Mouse (Mus musculus): ENCODE measurements at regions not wholly inside any gene's neighbourhood (a gene's known extent, or its start where the extent isn't known, plus 50 kb on each side); places are given as distances from the start of the nearest gene placed in this dataset.

DNA sequence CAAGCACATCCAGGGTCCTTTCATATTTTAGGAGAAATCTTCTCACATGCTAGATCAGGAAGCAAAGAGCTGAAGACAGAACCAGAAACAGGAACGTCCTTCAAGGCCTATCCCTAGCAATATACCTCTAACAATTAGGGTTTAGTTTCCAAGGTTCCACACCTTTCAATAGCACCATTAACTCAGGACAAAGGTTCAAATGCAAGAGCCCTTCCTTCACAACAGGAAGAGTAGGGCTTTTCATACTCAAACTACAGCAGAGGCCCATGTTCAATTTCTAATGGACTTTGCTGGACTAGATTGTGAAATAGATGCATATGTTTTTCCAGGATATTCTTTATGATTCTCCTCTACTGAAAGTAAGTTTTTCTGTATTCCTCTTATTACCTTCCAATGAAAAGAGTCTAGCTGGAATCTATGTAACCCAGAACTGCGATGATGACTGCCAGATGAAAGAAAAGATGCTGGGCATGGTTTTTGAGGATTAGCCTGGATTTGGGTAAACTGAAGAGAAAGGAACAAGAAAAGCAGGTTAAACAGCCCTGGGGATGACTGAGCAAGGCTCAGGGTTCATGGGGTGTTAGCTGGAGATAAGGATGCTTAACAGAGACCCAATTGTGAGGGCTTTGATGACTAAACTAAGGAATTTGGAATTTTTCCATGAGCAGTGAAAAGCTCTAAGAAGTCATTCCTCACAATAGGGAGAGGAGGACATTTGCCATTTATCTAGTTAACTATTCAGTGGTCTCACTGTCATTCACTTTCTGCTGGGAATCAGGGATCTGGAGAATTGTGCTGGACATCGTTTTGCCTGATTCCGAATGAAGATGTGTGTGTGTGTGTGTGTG lies 215.9 kb downstream of the Klf6 start:
- Histone ChIP-seq H3K27ac (ENCODE audit: control insufficient read depth, low read depth, low read length) (no peak overlapping the region), H3K79me2 (ENCODE audit: control insufficient read depth, insufficient read depth, low read length, poor library complexity) (no peaks in the 10 kb centered on the region), H3K4me1 (ENCODE audit: control insufficient read depth in 1 of 2, insufficient read depth in 2 of 2, low read length in 2 of 2) (no peaks in the 10 kb centered on the region), H3K4me3 (ENCODE audit: control insufficient read depth in 1 of 2, insufficient read depth in 1 of 2, low read depth in 2 of 2, low read length in 2 of 2) (no peak overlapping the region), H3K36me3 (ENCODE audit: control insufficient read depth in 1 of 2, insufficient read depth in 2 of 2, low read length in 2 of 2) (no peaks in the 10 kb centered on the region), H3K9ac (ENCODE audit: control insufficient read depth, low read depth, low read length, poor library complexity, severe bottlenecking) (no peak overlapping the region), H3K27me3 (ENCODE audit: control insufficient read depth in 1 of 2, insufficient read depth in 2 of 2, low read length in 2 of 2) (no peaks in the 10 kb centered on the region), H3K9me3 (replicated peaks; ENCODE audit: insufficient read depth, low read length) (no peaks in the 10 kb centered on the region)
- TF ChIP-seq ELF1 (IDR thresholded peaks at IDR 0.05; ENCODE audit: low read depth, low read length) = no peak
- TF ChIP-seq JUND (IDR thresholded peaks at IDR 0.05; ENCODE audit: low read depth, low read length) = no peak
- no peak for TF ChIP-seq ZKSCAN1 (IDR thresholded peaks at IDR 0.05; ENCODE audit: low read depth, low read length)
- no peak for TF ChIP-seq EP300 (IDR thresholded peaks at IDR 0.05; ENCODE audit: low read depth in 1 of 2, low read length in 2 of 2)
- no peak for TF ChIP-seq POLR2AphosphoS5 (IDR thresholded peaks at IDR 0.05; ENCODE audit: borderline replicate concordance, low read depth, low read length)
- TF ChIP-seq ETS1 (IDR thresholded peaks at IDR 0.05; ENCODE audit: low read depth, low read length) = no peak
- no peak for TF ChIP-seq USF1 (IDR thresholded peaks at IDR 0.05; ENCODE audit: low read depth, low read length)
- no peak for TF ChIP-seq POLR2AphosphoS2 (IDR thresholded peaks at IDR 0.05; ENCODE audit: low read length)
- TF ChIP-seq GABPA (IDR thresholded peaks at IDR 0.05; ENCODE audit: low read depth, low read length) = no peak
- no peak for TF ChIP-seq TAL1 (IDR thresholded peaks at IDR 0.05; ENCODE audit: low read length)
- TF ChIP-seq USF2 (IDR thresholded peaks at IDR 0.05; ENCODE audit: borderline replicate concordance in 1 of 2, insufficient read depth in 1 of 2, low read depth in 1 of 2, low read length in 2 of 2) = no peak
- no peak for TF ChIP-seq KAT2A (conservative IDR thresholded peaks at IDR 0.05; ENCODE audit: low read depth, low read length)
- no peak for TF ChIP-seq TBP (IDR thresholded peaks at IDR 0.05; ENCODE audit: low read depth, low read length)
- no peak for TF ChIP-seq E2F4 (IDR thresholded peaks at IDR 0.05; ENCODE audit: borderline replicate concordance, low read depth, low read length)
- no peak for TF ChIP-seq ZMIZ1 (IDR thresholded peaks at IDR 0.05; ENCODE audit: low read depth, low read length)
- TF ChIP-seq ZC3H11A (IDR thresholded peaks at IDR 0.05; ENCODE audit: low read depth, low read length) = no peak
- no peak for TF ChIP-seq SIN3A (IDR thresholded peaks at IDR 0.05; ENCODE audit: low read length)
- TF ChIP-seq RAD21 (IDR thresholded peaks at IDR 0.05; ENCODE audit: low read depth, low read length) = no peak
- no peak for TF ChIP-seq POLR2A (IDR thresholded peaks at IDR 0.05; ENCODE audit: control insufficient read depth in 1 of 2, insufficient read depth in 1 of 2, low read depth in 1 of 2, low read length in 2 of 2, poor library complexity in 1 of 2)
- DNase-seq (ENCODE audit: low read depth, low spot score) = no peak

DNA sequence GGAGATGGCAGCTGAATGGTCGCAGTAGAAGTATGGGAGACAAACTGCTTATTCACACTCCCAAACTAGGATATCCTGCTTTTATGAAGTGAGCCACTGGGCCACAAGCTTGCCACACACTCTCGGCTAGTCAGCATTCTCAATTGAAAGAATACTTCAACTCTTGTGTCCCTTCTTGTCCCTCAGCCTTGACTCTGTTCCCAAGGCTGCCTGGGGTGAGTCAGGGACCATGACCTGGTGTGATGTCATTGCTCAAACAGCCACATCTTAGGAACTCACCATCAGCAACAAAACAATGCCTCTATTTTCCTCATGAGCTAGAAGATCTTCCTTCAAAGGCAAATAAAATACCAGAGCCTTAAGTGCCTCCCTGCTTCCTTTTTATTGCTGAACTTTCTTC lies 224.6 kb downstream of the Klf6 start:
- no peak for DNase-seq (ENCODE audit: low read depth, low spot score)
- no peaks in the 10 kb centered on the region for H3K79me2 ChIP-seq (ENCODE audit: control insufficient read depth, insufficient read depth, low read length, poor library complexity)
- no peaks in the 10 kb centered on the region for H3K9me3 ChIP-seq (replicated peaks; ENCODE audit: insufficient read depth, low read length)
- no peaks in the 10 kb centered on the region for H3K36me3 ChIP-seq (ENCODE audit: control insufficient read depth in 1 of 2, insufficient read depth in 2 of 2, low read length in 2 of 2)
- H3K27ac ChIP-seq (ENCODE audit: control insufficient read depth, low read depth, low read length) = no peak overlapping the region
- TF ChIP-seq USF1 (IDR thresholded peaks at IDR 0.05; ENCODE audit: low read depth, low read length) = no peak
- TF ChIP-seq TAL1 (IDR thresholded peaks at IDR 0.05; ENCODE audit: low read length) = no peak
- no peak for TF ChIP-seq MAX (IDR thresholded peaks at IDR 0.05; ENCODE audit: low read length)
- no peak for TF ChIP-seq TBP (IDR thresholded peaks at IDR 0.05; ENCODE audit: low read depth, low read length)
- no peak for TF ChIP-seq GABPA (IDR thresholded peaks at IDR 0.05; ENCODE audit: low read depth, low read length)
- no peak for TF ChIP-seq ELF1 (IDR thresholded peaks at IDR 0.05; ENCODE audit: low read depth, low read length)
- no peak for TF ChIP-seq SMC3 (IDR thresholded peaks at IDR 0.05; ENCODE audit: low read depth, low read length)
- TF ChIP-seq KAT2A (conservative IDR thresholded peaks at IDR 0.05; ENCODE audit: low read depth, low read length) = no peak
- TF ChIP-seq E2F4 (IDR thresholded peaks at IDR 0.05; ENCODE audit: borderline replicate concordance, low read depth, low read length) = no peak
- H3K9ac ChIP-seq (ENCODE audit: control insufficient read depth, low read depth, low read length, poor library complexity, severe bottlenecking) = no peak overlapping the region
- H3K4me1 ChIP-seq (ENCODE audit: control insufficient read depth in 1 of 2, insufficient read depth in 2 of 2, low read length in 2 of 2) = no peaks in the 10 kb centered on the region
- H3K27me3 ChIP-seq (ENCODE audit: control insufficient read depth in 1 of 2, insufficient read depth in 2 of 2, low read length in 2 of 2) = no peaks in the 10 kb centered on the region
- no peak overlapping the region for H3K4me3 ChIP-seq (ENCODE audit: control insufficient read depth in 1 of 2, insufficient read depth in 1 of 2, low read depth in 2 of 2, low read length in 2 of 2)
